Mouse (Mus musculus): Measurements from ENCODE around the gene Ankrd55. TPM values are rescaled to one million over a fixed set of nuclear protein-coding genes. Genes with fewer than 3 reads are reported as not detected.

The Ankrd55 gene
- polyA plus RNA-seq, 1 experiment from 2014 or later = 0.89 TPM

DNA sequence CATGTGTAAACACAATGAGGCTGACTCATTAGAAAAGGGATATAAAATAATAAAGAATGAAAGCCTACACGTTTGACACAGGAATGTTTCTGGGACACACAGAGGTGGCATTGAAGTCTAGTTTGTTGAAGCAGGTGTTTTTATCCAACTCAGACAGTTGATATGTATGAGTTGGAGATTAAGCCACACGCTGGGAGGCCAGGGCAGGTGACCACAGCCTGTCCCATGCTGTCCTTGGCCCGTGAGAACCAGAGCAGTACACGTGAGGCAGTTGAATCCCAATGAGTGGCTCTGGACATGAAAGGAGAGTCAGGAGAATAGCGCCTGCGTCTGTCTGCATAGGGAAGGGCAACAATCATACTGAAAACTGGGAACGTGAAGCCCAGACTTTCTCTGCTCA is 38.2 kb downstream of the Ankrd55 start:
- Histone ChIP-seq H3K36me3 (no peaks in the 10 kb centered on the region), H3K9me3 (no peaks in the 10 kb centered on the region), H3K4me1 (replicated peaks) (peaks cover 47% of the 10 kb centered on the region), H3K4me2 (no peak overlapping the region), H3K9ac (replicated peaks) (no peak overlapping the region), H3K4me3 (replicated peaks) (no peak overlapping the region), H3K27ac (no peak overlapping the region), H3K27me3 (no peaks in the 10 kb centered on the region)
- 83% methylated on average over 7 of the region's 7 CpGs for WGBS
- no peak for ATAC-seq (ENCODE audit: insufficient number of reproducible peaks, insufficient read depth, low FRiP score, low TSS enrichment, low read depth)

DNA sequence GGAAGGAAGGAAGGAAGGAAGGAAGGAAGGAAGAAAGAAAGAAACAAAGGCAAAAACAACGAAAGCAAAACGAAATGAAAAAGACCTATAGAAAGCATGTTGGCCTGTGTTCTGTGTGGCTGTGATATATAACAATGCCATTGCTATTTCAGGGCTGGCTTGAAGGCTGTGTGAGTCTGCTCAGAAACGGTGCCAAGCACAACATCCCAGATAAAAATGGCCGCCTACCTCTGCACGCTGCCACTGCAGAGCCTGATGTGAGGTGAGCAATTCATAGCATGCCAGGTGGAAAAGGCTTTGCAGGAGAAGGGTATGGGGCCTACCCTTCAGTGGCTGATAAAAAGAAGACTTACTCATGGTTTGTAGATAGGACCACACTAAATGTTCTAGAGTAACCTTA is 38.7 kb downstream of the Ankrd55 start:
- no peak for ATAC-seq (ENCODE audit: insufficient number of reproducible peaks, insufficient read depth, low FRiP score, low TSS enrichment, low read depth)
- no peaks in the 10 kb centered on the region for H3K27me3 ChIP-seq
- H3K27ac ChIP-seq = peak overlapping the region; percentile 62
- H3K36me3 ChIP-seq = no peaks in the 10 kb centered on the region
- H3K9ac ChIP-seq (replicated peaks) = no peak overlapping the region
- no peaks in the 10 kb centered on the region for H3K9me3 ChIP-seq
- no peak overlapping the region for H3K4me3 ChIP-seq (replicated peaks)
- H3K4me2 ChIP-seq = no peak overlapping the region
- 85% methylated on average over 5 of the region's 5 CpGs for WGBS
- peaks cover 53% of the 10 kb centered on the region for H3K4me1 ChIP-seq (replicated peaks)

- Histone ChIP-seq H3K27ac (peak overlapping the region; percentile 62), H3K27me3 (no peaks in the 10 kb centered on the region), H3K4me3 (replicated peaks) (no peak overlapping the region), H3K9ac (replicated peaks) (no peak overlapping the region), H3K4me2 (no peak overlapping the region), H3K4me1 (replicated peaks) (peaks cover 58% of the 10 kb centered on the region), H3K9me3 (no peaks in the 10 kb centered on the region), H3K36me3 (no peaks in the 10 kb centered on the region)
- no peak for ATAC-seq (ENCODE audit: insufficient number of reproducible peaks, insufficient read depth, low FRiP score, low TSS enrichment, low read depth)
- WGBS = 36% methylated on average over 4 of the region's 4 CpGs
These were observed 39.3 kb downstream of the Ankrd55 start for GRCm38 (mm10) chr13:112327511-112327910.

DNA sequence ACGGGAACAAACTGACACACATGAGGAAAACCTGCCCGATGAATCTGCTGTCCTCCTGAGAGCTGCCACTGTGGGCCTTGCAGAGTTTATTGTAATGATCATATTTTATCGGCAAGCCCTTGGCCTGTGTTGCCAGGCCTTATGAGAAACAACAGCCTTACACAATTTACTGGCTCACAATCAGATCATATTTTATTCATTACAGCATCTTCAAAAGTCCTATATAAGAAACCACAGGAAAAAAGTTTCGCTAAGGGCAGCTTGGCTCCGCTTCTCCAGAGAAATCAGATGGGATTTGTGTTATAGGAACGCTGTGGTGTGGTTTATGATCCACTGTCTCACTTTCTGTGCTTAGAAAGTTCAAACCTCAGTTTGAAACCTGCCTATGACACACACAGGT is 42.0 kb downstream of the Ankrd55 start:
- H3K27ac ChIP-seq = peak overlapping the region; percentile 87
- H3K9ac ChIP-seq (replicated peaks) = no peak overlapping the region
- WGBS = 82% methylated on average over 6 of the region's 6 CpGs
- no peaks in the 10 kb centered on the region for H3K36me3 ChIP-seq
- no peak overlapping the region for H3K4me3 ChIP-seq (replicated peaks)
- peaks cover 51% of the 10 kb centered on the region for H3K4me1 ChIP-seq (replicated peaks)
- no peak overlapping the region for H3K4me2 ChIP-seq
- no peaks in the 10 kb centered on the region for H3K9me3 ChIP-seq
- no peaks in the 10 kb centered on the region for H3K27me3 ChIP-seq
- no peak for ATAC-seq (ENCODE audit: insufficient number of reproducible peaks, insufficient read depth, low FRiP score, low TSS enrichment, low read depth)

DNA sequence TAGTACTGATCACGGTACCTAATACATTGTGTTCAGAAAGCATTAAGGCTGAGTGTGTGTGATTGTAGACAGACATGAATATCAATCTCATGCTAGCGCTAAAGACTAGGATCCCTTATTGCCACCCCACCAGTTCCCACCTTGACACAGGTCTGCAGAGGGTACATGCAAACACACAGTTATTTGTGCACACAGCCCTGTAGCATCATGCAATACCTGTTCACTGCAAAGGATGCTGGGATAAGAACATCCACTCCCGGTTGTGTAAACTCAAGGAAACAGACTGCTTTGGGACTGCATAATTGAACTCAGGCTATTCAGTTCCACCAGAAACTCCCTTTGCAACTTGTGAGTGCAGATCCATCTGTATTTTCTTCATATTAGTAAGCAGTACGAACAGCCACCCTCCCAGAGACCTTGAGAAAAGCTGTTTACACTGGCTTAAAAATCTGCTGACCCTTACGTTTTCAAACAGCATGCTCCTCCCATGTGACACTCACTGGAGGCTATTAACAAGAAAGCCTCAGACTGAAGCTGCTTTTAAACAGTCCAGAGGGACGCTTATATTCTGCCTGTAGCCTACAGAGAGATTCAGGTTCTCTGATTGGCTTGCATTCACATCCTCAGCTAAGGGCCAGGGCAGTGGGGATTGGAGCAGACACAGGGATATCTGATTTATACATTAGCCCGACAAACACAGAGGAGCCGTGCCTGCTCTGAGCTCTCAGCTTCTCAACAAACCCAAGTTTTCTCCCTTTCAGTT is 42.8 kb downstream of the Ankrd55 start:
- Histone ChIP-seq H3K27ac (peak overlapping the region; percentile 87), H3K36me3 (no peaks in the 10 kb centered on the region), H3K4me3 (replicated peaks) (no peak overlapping the region), H3K27me3 (no peaks in the 10 kb centered on the region), H3K4me2 (peak overlapping the region; percentile 25), H3K9me3 (no peaks in the 10 kb centered on the region), H3K4me1 (replicated peaks) (peaks cover 50% of the 10 kb centered on the region), H3K9ac (replicated peaks) (no peak overlapping the region)
- 38% methylated on average over 8 of the region's 8 CpGs for WGBS
- ATAC-seq (ENCODE audit: insufficient number of reproducible peaks, insufficient read depth, low FRiP score, low TSS enrichment, low read depth) = peak; percentile 93

- peak overlapping the region; percentile 87 for H3K27ac ChIP-seq
- no peaks in the 10 kb centered on the region for H3K36me3 ChIP-seq
- H3K4me3 ChIP-seq (replicated peaks) = no peak overlapping the region
- 63% methylated on average over 1 of the region's 1 CpGs for WGBS
- H3K9me3 ChIP-seq = no peaks in the 10 kb centered on the region
- no peak overlapping the region for H3K9ac ChIP-seq (replicated peaks)
- H3K4me1 ChIP-seq (replicated peaks) = peaks cover 45% of the 10 kb centered on the region
- peak overlapping the region; percentile 25 for H3K4me2 ChIP-seq
- no peaks in the 10 kb centered on the region for H3K27me3 ChIP-seq
- ATAC-seq (ENCODE audit: insufficient number of reproducible peaks, insufficient read depth, low FRiP score, low TSS enrichment, low read depth) = 0 out of 2 replicates have a peak, but pooled peaks have one; percentile 14
These were observed 43.4 kb downstream of the Ankrd55 start for GRCm38 (mm10) chr13:112331682-112332061.

DNA sequence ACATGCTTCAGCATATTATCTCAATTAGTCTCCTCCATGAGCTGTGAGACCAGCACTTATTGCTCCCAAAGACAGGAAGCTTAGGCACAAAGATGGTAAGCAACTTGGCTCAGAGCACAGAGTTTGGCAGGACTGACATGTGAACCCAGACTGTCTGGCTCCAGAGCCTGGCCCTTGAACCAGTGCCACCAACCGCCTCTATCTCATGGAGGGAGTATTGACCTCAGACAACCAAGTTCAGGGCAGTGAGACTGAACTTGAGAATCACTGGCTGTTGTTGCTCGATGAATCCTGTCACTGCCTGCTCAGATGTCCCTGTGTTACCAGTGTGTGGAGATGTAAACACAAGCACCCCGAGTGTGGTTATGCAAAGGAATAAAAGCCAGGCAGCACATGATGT is 47.3 kb downstream of the Ankrd55 start:
- Histone ChIP-seq H3K27ac (no peak overlapping the region), H3K4me1 (replicated peaks) (peaks cover 30% of the 10 kb centered on the region), H3K9me3 (no peaks in the 10 kb centered on the region), H3K4me2 (no peak overlapping the region), H3K9ac (replicated peaks) (no peak overlapping the region), H3K4me3 (replicated peaks) (no peak overlapping the region), H3K27me3 (no peaks in the 10 kb centered on the region), H3K36me3 (no peaks in the 10 kb centered on the region)
- no peak for ATAC-seq (ENCODE audit: insufficient number of reproducible peaks, insufficient read depth, low FRiP score, low TSS enrichment, low read depth)
- WGBS = 83% methylated on average over 3 of the region's 3 CpGs

DNA sequence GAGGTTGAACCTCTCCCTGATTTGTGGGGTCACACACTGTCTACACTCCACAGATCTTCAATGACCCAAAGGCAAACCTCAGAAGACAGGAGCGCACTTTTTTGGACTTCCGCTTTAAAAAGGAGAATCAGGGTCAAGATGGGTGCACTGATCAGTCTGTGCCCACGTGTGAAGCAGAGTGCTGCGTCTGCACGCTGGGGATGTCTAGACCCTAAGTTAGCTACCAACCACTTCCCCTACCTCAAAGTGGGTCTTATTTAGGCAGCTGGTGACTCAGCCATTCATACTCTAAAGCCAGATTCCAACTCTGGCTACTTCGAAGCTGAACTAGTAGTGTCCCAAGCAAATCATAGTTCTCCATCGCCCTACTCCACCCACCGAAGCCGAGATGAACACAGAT is 48.9 kb downstream of the Ankrd55 start:
- Histone ChIP-seq H3K4me3 (replicated peaks) (no peak overlapping the region), H3K9me3 (no peaks in the 10 kb centered on the region), H3K27me3 (no peaks in the 10 kb centered on the region), H3K36me3 (no peaks in the 10 kb centered on the region), H3K9ac (replicated peaks) (no peak overlapping the region), H3K4me2 (no peak overlapping the region), H3K4me1 (replicated peaks) (peaks cover 14% of the 10 kb centered on the region), H3K27ac (no peak overlapping the region)
- WGBS = 94% methylated on average over 9 of the region's 9 CpGs
- no peak for ATAC-seq (ENCODE audit: insufficient number of reproducible peaks, insufficient read depth, low FRiP score, low TSS enrichment, low read depth)

GRCm38 (mm10) chr13:112340205-112340604 is 52.0 kb downstream of the Ankrd55 start:
- Histone ChIP-seq H3K4me2 (no peak overlapping the region), H3K4me1 (replicated peaks) (peaks cover 15% of the 10 kb centered on the region), H3K27ac (peak overlapping the region; percentile 70; the same call in 1 of the 2 replicates), H3K27me3 (no peaks in the 10 kb centered on the region), H3K9me3 (no peaks in the 10 kb centered on the region), H3K9ac (replicated peaks) (no peak overlapping the region), H3K4me3 (replicated peaks) (no peak overlapping the region), H3K36me3 (no peaks in the 10 kb centered on the region)
- WGBS = 60% methylated on average over 8 of the region's 8 CpGs
- no peak for ATAC-seq (ENCODE audit: insufficient number of reproducible peaks, insufficient read depth, low FRiP score, low TSS enrichment, low read depth)

DNA sequence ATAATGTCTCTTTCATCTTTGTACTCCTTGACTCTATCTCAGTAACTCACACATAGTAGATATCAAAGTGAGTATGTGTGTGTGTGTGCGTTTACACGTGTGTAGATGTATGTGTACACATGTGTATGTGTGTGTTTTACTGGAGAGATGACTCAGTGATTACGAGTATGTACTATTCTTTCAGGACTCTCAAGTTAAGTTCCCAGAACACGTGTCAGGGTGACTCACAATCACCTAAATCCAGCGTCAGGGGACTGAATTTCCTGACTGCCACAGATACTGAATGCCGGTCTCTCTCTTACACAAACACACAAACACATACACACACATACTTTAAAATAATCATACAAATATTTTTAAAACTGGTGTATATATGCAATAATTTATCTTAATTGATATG is 52.5 kb downstream of the Ankrd55 start:
- Histone ChIP-seq H3K36me3 (no peaks in the 10 kb centered on the region), H3K27me3 (no peaks in the 10 kb centered on the region), H3K4me3 (replicated peaks) (no peak overlapping the region), H3K9ac (replicated peaks) (no peak overlapping the region), H3K4me1 (replicated peaks) (peaks cover 20% of the 10 kb centered on the region), H3K4me2 (no peak overlapping the region), H3K9me3 (no peaks in the 10 kb centered on the region), H3K27ac (no peak overlapping the region)
- 84% methylated on average over 6 of the region's 6 CpGs for WGBS
- no peak for ATAC-seq (ENCODE audit: insufficient number of reproducible peaks, insufficient read depth, low FRiP score, low TSS enrichment, low read depth)

DNA sequence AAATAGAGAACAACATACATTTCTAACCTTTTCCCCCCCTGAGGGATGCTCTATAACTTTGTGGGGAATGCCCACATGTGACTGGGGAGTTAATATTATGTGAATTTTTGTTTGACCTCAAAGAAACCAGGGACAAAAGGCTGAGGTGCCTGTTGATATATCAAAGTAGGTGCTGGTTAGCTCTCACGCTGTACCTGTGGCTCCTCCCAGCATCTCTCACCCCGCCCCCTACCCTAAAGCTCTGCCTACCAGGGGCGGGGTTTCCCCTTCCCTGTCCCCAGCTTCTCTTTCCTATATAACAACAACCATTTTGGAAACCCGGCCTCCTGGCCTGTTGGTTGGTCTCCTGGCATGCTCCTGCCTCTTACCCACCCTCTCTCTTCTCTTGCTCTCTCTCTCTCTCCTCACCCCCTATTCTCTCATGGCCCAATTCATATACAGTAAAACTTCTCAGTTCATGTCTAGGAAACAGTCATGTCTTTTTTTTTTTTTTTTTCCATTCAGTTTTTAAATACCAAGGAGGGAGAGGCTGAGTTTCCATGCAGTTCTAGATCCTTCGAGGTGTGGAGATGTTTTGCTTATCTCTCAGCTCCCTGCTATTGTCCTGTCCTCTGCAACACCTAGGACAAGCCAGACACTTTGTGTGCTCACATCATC is 54.8 kb downstream of the Ankrd55 start:
- no peaks in the 10 kb centered on the region for H3K9me3 ChIP-seq
- H3K4me3 ChIP-seq (replicated peaks) = no peak overlapping the region
- ATAC-seq (ENCODE audit: insufficient number of reproducible peaks, insufficient read depth, low FRiP score, low TSS enrichment, low read depth) = no peak
- H3K27ac ChIP-seq = no peak overlapping the region
- H3K27me3 ChIP-seq = no peaks in the 10 kb centered on the region
- no peak overlapping the region for H3K9ac ChIP-seq (replicated peaks)
- H3K36me3 ChIP-seq = no peaks in the 10 kb centered on the region
- no peak overlapping the region for H3K4me2 ChIP-seq
- peaks cover 42% of the 10 kb centered on the region for H3K4me1 ChIP-seq (replicated peaks)
- WGBS = 66% methylated on average over 5 of the region's 5 CpGs

DNA sequence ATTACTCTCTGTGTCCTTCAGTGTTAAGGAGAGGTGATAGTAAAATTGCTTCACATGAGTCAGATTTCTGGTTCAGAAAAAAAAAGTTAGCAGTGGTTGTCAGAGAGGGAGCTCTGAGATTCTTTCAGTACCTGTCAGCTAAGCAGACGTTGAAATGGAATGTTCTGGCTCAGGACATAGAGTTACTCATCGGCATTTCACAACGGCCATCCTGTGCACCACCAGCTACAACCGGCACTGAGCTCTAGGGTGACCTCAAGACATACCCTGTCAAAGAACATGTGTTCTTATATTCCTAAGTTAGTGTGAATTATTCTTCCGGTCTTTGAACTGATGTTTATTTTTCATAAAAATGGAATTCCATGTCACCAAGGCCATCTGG is 55.4 kb downstream of the Ankrd55 start:
- no peaks in the 10 kb centered on the region for H3K27me3 ChIP-seq
- H3K9ac ChIP-seq (replicated peaks) = no peak overlapping the region
- H3K4me3 ChIP-seq (replicated peaks) = no peak overlapping the region
- H3K27ac ChIP-seq = no peak overlapping the region
- peaks cover 42% of the 10 kb centered on the region for H3K4me1 ChIP-seq (replicated peaks)
- H3K4me2 ChIP-seq = no peak overlapping the region
- WGBS = 86% methylated on average over 5 of the region's 5 CpGs
- ATAC-seq (ENCODE audit: insufficient number of reproducible peaks, insufficient read depth, low FRiP score, low TSS enrichment, low read depth) = no peak
- H3K36me3 ChIP-seq = no peaks in the 10 kb centered on the region
- no peaks in the 10 kb centered on the region for H3K9me3 ChIP-seq

Measured in limb, embryonic 12.5 days (tissue).